Mouse (Mus musculus) ZHBTc4 (cell line): ENCODE data around the gene 5730596B20Rik.

Experiments used
- DNase-seq: peaks from one replicate; pipeline ENCODE4 v3.0.0-alpha.2; 2011; ENCODE audit warnings: low read depth, low spot score

The 5730596B20Rik gene

GRCm38 (mm10) chr6:52177061-52177735, at the start of gene 5730596B20Rik:
Gene 5730596B20Rik (plus strand): TSS chr6:52177498.
- DNase-seq = peak; percentile 69

GRCm38 (mm10) chr6:52137841-52138535, 39.3 kb upstream of the 5730596B20Rik start:
- DNase-seq = peak; percentile 40

DNA sequence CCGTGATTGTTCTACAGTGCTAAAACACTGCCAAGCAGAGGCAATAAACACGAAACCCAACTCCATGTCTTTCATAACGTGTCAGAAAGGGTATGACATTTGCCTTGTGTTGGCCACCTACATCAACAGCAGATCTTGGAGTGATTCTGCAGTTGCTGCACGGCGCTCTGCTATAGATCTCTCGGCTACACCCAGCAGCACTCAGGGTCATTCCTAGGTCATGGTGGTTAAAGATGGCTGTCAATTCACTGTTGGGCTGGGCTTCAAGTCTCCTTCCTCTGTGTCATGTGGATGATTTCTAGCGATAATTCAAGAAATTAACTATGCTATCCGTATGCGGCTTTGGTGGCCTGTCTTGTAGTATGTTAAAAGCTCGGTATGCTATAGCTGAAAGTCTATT, 38.7 kb upstream of the 5730596B20Rik start:
- DNase-seq = peak; percentile 67

DNA sequence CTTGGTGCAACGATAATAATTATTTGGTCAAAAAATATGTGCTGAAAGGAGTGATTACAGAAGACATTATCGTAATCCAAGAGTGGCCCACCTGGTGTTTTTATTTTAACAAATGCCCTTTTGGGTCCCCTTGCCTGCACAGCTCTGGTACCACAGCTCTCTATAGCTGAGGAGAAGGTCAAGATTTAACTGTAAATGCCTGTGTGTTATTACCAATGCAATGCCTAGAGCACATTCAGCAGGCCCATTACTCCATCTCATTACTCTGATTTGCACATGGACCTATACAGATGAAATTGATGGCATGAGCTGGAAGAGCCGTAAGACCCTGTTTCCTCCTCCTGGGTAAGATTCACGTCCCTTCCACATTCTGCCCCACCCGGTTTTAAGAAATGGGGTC, 38.2 kb upstream of the 5730596B20Rik start:
- no peak for DNase-seq

- DNase-seq = no peak
Measured at GRCm38 (mm10) chr6:52150401-52150966, 26.8 kb upstream of the 5730596B20Rik start.

GRCm38 (mm10) chr6:52151571-52151970, 25.7 kb upstream of the 5730596B20Rik start:
- DNase-seq = no peak

DNA sequence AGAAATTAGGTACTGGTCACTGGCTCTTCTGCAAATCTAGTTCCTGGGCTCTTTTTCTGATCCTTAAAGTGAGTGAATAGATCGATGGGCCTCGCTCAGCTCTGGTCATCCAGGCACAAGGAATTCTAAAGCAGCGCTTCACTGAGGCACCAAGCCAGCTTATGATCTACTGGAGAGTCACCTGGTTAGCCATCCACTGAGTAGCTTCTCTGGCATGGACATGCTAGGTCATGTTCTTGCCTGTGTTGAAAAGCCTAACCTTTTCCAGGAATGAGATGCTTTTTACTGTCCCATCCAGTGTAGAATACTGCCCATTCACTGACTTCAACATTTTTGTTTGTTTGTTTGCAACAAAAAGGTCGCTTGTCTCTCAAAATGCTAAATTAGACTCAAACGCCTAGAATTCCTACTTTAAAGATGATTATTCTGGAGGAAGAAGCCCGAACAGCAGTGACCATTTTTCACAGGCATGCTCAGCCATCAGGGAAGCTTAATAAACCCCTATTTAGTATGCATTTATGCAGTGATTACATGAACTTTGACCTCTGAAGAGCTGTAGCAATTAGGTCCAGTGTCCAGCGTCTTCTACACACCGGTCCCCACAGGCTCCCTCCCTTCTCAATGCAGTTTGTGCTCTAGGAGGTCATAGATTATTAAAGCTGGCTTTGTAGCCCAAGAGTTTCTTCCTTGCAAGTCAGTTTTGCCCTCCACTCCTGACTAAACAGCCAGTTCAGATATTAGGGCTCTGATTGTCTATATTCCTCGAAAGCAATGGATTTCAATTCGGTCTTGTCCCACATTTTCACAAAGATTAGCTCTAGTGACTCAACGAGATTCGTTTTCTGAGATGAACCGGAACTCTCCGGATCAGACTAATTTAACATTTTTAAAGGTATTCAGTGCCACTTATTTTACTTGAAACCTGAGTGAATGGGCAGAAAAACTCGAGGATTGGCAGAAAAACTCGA, 24.8 kb upstream of the 5730596B20Rik start:
- no peak for DNase-seq

DNA sequence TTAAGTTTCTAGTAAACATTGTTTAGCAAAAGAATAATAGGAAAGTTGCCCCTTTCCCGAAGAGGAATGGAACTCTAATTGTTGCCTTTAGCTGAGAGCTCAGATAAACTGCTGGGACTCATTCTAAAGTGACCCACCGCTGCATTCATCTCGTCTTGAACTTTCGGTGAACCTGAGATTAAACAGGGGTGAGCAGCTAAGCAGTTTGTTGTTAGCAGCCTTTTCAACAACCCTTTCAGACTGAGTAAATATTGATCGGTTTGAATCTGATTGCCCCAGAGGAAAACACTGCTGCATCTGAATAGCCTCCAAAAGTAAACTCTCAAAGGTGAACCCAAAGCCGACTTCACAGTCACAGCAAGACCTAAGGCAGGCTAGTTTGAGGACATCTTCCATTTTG, 24.0 kb upstream of the 5730596B20Rik start:
- peak; percentile 49 for DNase-seq

DNA sequence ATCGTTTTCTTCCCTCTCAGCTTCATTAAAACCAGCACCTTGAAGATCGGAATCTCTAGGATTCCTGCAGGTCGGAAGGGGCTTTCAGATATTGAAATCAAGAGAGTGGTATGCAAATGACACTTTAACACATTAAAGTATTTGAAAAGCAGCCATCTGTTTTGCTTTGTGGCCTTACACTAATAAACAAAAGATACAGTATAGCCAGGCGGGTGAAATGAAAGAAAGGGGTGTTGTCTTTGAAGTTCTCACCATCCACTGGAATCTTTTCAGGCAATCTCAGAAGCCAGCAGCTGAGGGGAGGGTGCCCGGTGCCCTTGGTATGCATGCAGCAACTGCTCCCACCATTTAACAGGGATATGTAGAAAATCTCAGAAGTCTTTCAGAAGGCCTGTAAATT, 23.3 kb upstream of the 5730596B20Rik start:
- peak; percentile 56 for DNase-seq

DNA sequence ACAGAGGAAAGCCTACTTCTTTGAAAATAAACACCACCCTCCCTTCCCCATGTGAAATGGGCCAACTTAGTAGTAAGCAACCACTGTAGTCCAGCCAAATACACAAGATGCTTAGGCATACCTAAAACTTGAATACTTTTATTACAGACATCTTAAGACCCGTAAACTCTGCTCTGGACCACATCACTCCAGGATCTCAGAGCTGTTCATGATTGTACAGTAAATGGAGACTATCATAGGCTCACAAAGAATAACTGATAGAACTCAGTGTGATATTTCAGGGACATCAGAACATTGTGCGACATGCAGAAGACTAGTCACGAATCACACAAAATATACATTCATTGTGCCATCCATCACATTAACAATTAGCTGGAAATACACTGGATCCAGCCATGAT, 21.8 kb upstream of the 5730596B20Rik start:
- DNase-seq = no peak

DNA sequence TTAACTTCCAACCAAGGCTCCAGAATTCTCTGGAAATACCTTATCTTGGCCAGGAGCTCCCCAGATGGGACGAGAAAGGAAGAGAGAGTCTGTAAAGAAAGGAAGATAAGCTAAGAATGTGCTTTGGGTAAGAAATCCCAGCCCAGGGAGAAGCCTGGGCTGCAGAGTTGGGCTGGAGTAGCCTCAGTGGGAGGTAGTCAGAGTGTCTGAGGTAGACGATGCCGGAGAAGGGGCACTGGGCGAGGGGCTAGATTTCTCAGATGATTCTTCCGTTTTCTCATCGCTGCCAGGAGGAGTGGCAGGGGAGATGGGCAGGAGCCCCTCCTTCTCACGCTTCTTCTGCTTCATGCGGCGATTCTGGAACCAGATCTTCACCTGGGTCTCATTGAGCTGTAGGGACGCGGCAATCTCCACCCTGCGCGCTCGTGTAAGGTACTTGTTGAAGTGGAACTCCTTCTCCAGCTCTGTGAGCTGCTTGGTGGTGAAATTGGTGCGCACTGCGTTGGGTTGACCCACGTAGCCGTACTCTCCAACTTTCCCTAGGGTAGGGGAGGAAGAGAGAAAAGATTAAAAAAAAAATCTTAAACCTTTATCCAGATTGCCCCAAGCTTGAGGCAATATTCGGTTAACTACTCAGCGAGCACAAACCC, 20.6 kb upstream of the 5730596B20Rik start:
- DNase-seq = no peak

- DNase-seq = no peak
Measured at GRCm38 (mm10) chr6:52157466-52158275, 19.6 kb upstream of the 5730596B20Rik start.

- DNase-seq = peak; percentile 97
Measured at GRCm38 (mm10) chr6:52158276-52159051, 18.8 kb upstream of the 5730596B20Rik start, which contains the start of gene Hoxa1. Gene Hoxa1 (minus strand): TSS chr6:52158317.

GRCm38 (mm10) chr6:52159164-52159761, 18.0 kb upstream of the 5730596B20Rik start:
- no peak for DNase-seq

DNA sequence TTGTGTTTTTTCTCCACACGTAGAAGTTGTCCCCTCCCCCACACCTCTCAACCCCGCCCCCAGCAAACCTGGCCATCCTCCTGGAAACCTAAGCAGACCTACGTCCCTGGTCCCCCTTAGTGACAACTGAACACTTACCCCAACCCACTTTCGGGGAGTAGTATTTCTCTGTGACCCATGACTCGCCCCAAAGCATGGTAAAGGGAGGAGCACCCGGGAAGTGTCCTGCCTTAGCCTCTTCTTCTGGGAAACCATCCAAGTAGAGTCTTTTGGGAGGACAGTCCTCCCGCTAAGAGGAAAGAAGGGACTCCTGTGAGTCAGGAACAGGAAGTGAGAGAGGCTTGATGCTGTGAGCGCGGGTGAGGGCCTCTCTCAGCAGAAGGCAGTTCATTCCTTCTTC, 17.3 kb upstream of the 5730596B20Rik start:
- no peak for DNase-seq

DNA sequence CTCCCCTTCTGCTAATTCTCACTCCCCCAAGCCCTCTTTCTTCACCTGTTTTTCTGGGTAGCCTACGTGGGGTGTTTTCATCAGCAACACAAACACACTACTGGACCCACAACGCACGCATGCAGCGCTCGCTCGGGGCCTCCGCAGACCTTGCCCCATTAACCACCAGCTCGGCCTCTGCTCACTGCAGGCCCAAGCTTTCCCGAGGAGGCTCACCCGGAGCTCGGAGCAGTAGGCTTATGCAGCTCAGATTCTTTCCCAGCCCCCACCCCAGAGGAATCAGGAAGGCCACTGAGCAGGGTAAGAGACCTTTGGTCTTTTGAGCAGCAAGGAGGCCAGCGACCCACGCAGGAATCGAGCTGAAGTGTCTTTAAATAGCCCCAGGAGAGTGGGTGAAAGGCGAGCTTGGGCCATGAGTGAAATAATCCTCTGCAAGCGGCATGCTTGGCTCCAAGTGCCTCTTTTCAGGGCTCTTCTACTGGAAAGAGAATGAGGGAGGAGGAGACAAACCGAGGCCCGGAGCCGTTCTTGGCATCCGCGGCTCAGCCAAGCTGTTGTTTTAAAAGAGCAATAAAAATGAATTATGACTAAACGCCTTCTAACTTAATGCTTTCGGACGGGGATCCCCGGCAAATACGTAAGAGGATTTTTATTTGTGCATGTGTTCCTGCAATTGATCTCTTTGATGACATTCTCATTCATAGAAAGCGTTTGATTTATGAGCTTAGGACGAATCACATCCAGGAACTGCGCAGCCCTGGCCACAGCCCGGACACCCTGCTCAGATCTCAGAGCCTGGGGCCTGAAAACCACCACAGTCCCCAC, 16.6 kb upstream of the 5730596B20Rik start:
- DNase-seq = no peak

DNA sequence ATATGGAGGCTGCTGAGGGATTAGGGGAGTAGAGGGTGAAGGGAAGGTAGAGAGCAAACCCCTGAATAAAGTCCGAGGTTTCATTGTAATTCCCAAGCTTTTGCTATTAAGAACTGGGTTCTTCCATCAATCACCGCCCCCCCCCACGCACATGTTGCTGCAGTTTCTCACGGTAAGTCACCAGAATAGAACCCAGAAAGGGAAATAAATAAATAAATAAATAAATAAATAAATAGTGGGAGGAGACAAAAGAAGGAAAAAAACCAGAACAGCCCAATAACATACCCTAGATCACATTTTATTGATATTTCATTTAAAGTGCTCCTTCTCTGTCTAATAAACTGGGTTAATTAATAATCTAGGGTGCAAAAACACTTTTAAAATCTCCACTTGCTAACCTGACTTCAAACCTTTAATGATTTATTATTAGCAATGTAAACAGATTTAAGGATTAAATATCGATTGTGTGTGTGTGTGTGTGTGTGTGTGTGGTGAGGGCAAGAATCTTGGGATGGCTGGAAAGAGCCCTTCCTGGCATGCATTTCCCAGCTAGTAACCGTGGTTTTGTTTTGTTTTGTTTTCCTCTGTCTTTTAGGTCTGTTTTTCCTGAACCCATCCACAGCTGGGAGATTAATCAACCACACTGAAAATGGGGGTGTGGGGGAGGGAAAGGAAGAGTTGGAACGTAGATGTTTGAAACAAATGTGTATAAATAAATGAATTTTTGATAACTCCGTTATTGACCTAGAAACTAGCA, 15.8 kb upstream of the 5730596B20Rik start:
- no peak for DNase-seq

DNA sequence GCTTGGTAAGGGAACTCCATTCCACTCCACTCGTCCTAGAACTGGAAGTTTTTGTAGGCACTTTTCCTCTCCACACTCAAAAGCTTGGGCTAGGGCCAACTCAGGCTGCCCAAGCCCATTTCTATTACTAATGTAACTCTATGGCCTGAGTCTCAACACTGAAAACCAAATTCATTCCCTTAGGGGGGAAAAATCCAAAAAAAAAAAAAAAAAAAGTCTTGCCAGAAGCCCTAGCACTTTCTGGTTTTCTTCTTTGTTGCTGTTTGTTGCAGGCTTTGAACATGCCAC, 15.3 kb upstream of the 5730596B20Rik start:
- DNase-seq = no peak
